Mouse (Mus musculus) hindbrain, embryonic 12.5 days (tissue): Measurements from ENCODE around the gene Akt2. TPM values are rescaled to one million over a fixed set of nuclear protein-coding genes. Genes with fewer than 3 reads are reported as not detected.

Experiments
- ATAC-seq: fragments of 200-750 bp; cut with Nextera tagmentation; 2 replicates; pipeline ENCODE4 v1.8.0; 2017; ENCODE audit warnings: moderate TSS enrichment; ENCODE audit not compliant: low FRiP score
- H3K27ac ChIP-seq: fragments of 300-500 bp; sonication (generic); 2 replicates; pipeline ENCODE4 v1.5.1; 2016; ENCODE audit warnings: mild to moderate bottlenecking
- H3K27me3 ChIP-seq: fragments of 300-500 bp; sonication (generic); 2 replicates; pipeline ENCODE4 v1.6.1; 2016; ENCODE audit warnings: mild to moderate bottlenecking
- H3K36me3 ChIP-seq: fragments of 300-500 bp; sonication (generic); 2 replicates; pipeline ENCODE4 v1.6.1; 2016; ENCODE audit warnings: mild to moderate bottlenecking
- H3K4me1 ChIP-seq: fragments of 300-500 bp; sonication (generic); 2 replicates; pipeline ENCODE4 v1.6.1; 2016
- H3K4me2 ChIP-seq: fragments of 300-500 bp; sonication (generic); replicated peaks from 2 replicates; pipeline ENCODE4 v1.6.1; 2016; ENCODE audit warnings: mild to moderate bottlenecking
- H3K4me3 ChIP-seq: fragments of 300-500 bp; sonication (generic); 2 replicates; pipeline ENCODE4 v1.5.1; 2016; ENCODE audit warnings: mild to moderate bottlenecking
- H3K9ac ChIP-seq: fragments of 300-500 bp; sonication (generic); 2 replicates; pipeline ENCODE4 v1.6.1; 2016; ENCODE audit warnings: mild to moderate bottlenecking, moderate library complexity
- H3K9me3 ChIP-seq: fragments of 300-500 bp; sonication (generic); replicated peaks from 2 replicates; pipeline ENCODE4 v1.6.1; 2016; ENCODE audit warnings: mild to moderate bottlenecking
- WGBS: fragments of 180-500 bp; shearing (Covaris S2); methylation state at CpG from one replicate; pipeline ENCODE4 v1.1.7; 2016; 5-methylcytosine and 5-hydroxymethylcytosine counted together
- polyA plus RNA-seq: library from polyadenylated mRNA; unstranded; fragments of >200 nt; fragmentation: Nextera tagmentation; extraction: Ambion mirVana; gene quantifications from 2 replicates; pipeline ENCODE4 v1.2.1, GENCODE M21; 2016

Gene Akt2
- polyA plus RNA-seq, 1 experiment from 2014 or later, result 90.5 TPM

DNA sequence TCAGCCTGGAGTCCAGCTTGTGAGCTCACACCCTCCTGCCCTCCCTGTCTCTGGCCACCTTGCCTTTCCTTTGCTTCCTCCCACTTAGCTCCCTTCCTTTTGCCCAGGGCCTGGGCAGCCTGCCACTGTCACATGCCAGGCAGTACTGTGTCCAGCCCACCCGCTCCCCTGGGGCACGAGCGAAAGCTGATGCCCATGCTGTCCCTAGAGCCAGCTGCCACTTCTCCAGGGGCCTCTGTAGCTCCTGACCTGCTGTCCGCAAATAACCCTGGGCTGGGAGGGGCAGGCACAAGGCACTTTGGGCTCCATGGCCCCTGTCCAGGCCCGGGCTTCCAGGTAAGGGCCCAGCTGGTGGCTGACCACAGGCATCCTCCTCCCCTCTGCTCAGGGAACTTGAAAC, 16.2 kb downstream of the Akt2 start:
- WGBS, result 37% methylated on average over 5 of the region's 5 CpGs
- Histone ChIP-seq H3K9ac (peak overlapping the region; percentile 28), H3K27ac (peak overlapping the region; percentile 64), H3K4me1 (peaks cover 44% of the 10 kb centered on the region), H3K27me3 (no peaks in the 10 kb centered on the region), H3K4me2 (no peak overlapping the region), H3K4me3 (no peak overlapping the region), H3K36me3 (peaks cover 22% of the 10 kb centered on the region), H3K9me3 (no peaks in the 10 kb centered on the region)
- ATAC-seq, result peak; percentile 44; the same call in 1 of the 2 replicates

DNA sequence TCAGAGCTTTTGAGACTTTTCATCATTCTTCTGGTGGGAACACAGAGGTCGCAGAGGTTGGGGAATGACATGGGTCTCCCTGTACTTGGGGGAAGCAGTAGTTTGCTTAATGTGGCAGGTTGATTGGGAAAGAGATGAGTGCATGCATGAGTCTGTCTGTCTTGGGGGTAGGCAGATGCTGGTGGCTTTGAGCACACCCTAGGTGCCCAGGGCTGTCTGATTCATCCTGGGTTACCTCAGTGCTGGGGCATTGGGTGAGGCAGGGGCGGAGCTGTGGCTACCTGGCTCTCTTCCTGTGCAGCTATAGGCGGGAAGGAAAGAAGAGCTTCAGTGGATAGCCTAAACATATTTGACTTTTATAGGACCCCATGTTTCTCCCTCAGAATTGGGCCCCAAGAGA, 16.8 kb downstream of the Akt2 start:
- 88% methylated on average over 3 of the region's 3 CpGs for WGBS
- Histone ChIP-seq H3K4me1 (peaks cover 48% of the 10 kb centered on the region), H3K27ac (no peak overlapping the region)

DNA sequence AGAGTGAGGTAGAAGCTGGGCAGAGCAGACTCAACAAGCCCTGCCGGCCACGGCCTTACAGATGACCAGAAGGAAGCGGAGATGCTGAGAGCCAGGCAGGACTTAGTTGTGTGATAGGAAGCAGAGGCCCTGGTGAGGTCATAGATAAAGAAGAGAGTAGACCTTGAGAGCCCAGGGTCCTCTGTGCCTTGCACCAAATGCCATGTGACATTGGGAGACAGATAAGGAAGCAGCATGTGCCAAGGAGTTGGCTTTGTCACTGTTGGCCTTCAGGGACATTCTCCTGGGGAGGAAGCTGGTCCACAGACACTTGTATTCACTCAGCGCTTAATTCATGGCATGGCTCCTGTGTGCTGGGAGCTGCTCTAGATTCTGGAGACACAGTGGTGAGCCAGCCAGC, 17.9 kb downstream of the Akt2 start:
- no peaks in the 10 kb centered on the region for H3K27me3 ChIP-seq
- no peak overlapping the region for H3K4me2 ChIP-seq
- H3K9ac ChIP-seq, result no peak overlapping the region
- H3K4me3 ChIP-seq, result no peak overlapping the region
- peaks cover 54% of the 10 kb centered on the region for H3K4me1 ChIP-seq
- no peak for ATAC-seq
- WGBS, result 92% methylated on average over 4 of the region's 4 CpGs
- H3K27ac ChIP-seq, result no peak overlapping the region
- H3K36me3 ChIP-seq, result peaks cover 22% of the 10 kb centered on the region
- no peaks in the 10 kb centered on the region for H3K9me3 ChIP-seq

More for the DNA sequence above, 16.8 kb downstream of the Akt2 start:
- Histone ChIP-seq H3K4me2 (no peak overlapping the region), H3K9me3 (no peaks in the 10 kb centered on the region), H3K27me3 (no peaks in the 10 kb centered on the region), H3K9ac (no peak overlapping the region), H3K4me3 (no peak overlapping the region), H3K36me3 (peaks cover 22% of the 10 kb centered on the region)
- ATAC-seq, result no peak

DNA sequence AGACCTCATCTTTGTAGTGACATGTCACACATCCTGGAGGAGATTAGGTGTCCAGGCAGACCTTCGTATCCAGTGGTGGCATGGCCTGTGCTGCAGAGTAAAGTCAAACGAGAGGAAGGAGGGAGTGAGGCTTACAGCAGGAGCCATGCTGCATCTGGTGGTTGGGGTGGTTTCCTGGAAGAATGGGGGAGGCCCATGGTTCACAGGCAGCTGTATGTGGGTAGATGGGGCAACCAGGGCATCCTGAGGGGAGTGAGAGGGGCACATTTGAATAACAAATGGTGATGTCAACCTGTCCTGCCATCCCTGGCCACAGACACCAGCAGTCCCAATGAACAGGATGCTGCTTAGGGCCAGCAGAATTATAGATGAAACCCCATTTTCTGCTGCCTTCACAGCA, 18.3 kb downstream of the Akt2 start:
- H3K9me3 ChIP-seq, result no peaks in the 10 kb centered on the region
- peaks cover 54% of the 10 kb centered on the region for H3K4me1 ChIP-seq
- no peak overlapping the region for H3K4me2 ChIP-seq
- H3K36me3 ChIP-seq, result peaks cover 22% of the 10 kb centered on the region
- no peak overlapping the region for H3K27ac ChIP-seq
- no peak for ATAC-seq
- no peak overlapping the region for H3K9ac ChIP-seq
- no peak overlapping the region for H3K4me3 ChIP-seq
- H3K27me3 ChIP-seq, result no peaks in the 10 kb centered on the region
- 80% methylated on average over 2 of the region's 2 CpGs for WGBS

DNA sequence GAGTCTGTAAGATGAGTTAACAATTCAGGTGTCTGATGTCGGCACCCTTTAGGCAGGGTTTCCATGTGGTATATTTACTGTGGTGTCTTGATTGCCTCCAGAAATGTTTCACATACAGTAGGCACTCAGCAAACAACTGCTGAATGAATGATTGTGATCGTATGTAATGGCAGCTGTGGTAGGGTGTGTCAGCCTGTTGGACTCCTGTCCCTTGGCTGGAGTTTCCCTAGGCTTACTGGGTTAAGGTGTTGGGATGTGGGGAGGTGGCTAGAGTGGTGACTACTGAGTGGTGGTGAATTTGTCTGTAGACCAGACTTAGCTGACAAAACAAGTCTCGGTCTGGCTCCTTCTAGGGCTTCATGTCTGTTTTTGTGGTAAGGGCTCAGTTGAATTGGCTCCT, 19.0 kb downstream of the Akt2 start:
- H3K9me3 ChIP-seq, result no peaks in the 10 kb centered on the region
- WGBS, result 94% methylated on average over 3 of the region's 3 CpGs
- ATAC-seq, result no peak
- no peak overlapping the region for H3K9ac ChIP-seq
- no peak overlapping the region for H3K27ac ChIP-seq
- H3K27me3 ChIP-seq, result no peaks in the 10 kb centered on the region
- H3K4me1 ChIP-seq, result peaks cover 53% of the 10 kb centered on the region
- H3K4me2 ChIP-seq, result no peak overlapping the region
- H3K4me3 ChIP-seq, result no peak overlapping the region
- H3K36me3 ChIP-seq, result peaks cover 22% of the 10 kb centered on the region

DNA sequence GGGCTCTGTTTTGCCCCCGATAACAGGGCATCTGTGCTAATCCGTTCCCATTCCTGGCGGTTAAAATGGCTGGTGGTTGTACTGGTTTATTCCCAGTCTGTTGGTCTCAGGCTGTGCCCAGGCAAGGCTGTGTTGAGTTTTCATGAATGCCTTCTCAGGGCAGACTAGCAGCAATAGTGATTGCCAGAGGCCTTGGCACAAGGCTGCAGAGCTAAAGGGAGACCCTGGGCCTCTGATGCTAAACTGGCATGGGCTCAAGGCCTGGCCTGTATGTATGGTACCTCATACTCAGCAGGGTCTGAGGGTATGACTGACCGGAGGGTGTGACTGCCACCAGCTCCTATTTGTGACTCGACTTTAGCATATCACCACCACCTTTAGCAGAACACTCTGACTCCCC, 19.5 kb downstream of the Akt2 start:
- Histone ChIP-seq H3K27ac (no peak overlapping the region), H3K36me3 (peaks cover 23% of the 10 kb centered on the region), H3K9ac (no peak overlapping the region), H3K9me3 (no peaks in the 10 kb centered on the region), H3K4me1 (peaks cover 48% of the 10 kb centered on the region), H3K4me3 (no peak overlapping the region), H3K27me3 (no peaks in the 10 kb centered on the region), H3K4me2 (no peak overlapping the region)
- no peak for ATAC-seq
- 93% methylated on average over 5 of the region's 5 CpGs for WGBS

DNA sequence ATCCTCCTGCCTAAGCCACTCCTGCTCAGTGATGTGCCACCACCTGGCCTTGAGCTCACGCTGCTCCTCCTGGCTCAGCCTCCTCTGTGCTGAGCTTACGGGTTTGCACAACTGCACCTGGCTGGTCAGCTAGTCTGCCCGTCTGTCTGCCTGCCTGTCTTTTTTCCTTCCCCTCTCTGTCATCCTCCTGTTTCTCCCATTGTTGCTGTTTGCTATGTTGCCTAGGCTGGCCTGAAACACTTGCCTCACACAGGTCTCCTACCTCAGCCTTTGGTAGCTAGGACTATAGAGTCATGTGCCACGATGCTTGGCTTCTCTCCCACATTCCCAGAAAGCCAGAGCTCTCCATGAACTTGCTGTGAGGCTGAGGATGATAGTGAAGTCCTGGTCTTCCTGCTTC, 21.6 kb downstream of the Akt2 start:
- 80% methylated on average over 4 of the region's 4 CpGs for WGBS
- peaks cover 27% of the 10 kb centered on the region for H3K4me1 ChIP-seq
- H3K36me3 ChIP-seq, result peaks cover 44% of the 10 kb centered on the region
- no peak for ATAC-seq
- H3K4me3 ChIP-seq, result no peak overlapping the region
- H3K4me2 ChIP-seq, result no peak overlapping the region
- H3K9ac ChIP-seq, result no peak overlapping the region
- H3K27me3 ChIP-seq, result no peaks in the 10 kb centered on the region
- H3K9me3 ChIP-seq, result no peaks in the 10 kb centered on the region
- peak overlapping the region; percentile 57 for H3K27ac ChIP-seq

DNA sequence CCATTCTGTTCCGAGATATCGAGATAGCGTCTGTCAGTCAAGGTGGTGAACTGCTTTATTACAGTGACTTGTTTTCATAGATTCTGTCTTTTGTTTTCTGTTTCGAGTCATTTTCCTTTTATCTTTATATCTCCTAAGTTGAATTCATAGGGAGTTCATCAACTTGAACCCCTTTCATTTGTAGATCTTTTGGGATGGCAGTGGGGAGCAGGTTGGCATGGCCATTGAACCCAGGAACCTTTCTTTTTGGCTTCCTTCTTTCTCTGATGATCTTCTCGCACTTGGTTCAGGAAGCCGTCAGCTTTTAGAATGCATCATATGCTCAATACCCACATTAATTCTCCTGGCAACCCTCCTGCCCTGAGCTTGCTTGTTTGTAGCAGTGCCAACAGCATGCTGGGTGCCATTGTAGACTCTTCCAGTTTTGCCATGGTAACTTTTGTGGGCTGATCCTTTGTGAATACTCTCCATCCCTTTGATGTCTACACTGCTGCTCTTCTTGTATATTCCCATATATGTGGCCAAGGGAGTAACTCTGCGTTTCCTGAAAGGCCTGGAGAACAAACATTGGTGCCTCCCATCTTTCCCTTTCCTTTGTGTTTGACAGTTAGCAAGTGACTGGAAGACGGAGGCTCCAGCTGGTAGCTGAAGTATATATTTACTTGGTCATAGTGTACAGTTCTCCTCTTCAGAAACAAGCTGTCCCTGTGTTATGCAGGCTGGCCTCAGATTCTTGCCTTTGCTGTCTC, 22.6 kb downstream of the Akt2 start:
- Histone ChIP-seq H3K9me3 (no peaks in the 10 kb centered on the region), H3K4me1 (peaks cover 19% of the 10 kb centered on the region), H3K27ac (peak overlapping the region; percentile 64), H3K9ac (no peak overlapping the region), H3K27me3 (no peaks in the 10 kb centered on the region), H3K4me2 (no peak overlapping the region), H3K36me3 (peaks cover 48% of the 10 kb centered on the region), H3K4me3 (no peak overlapping the region)
- peak; percentile 73 for ATAC-seq
- 42% methylated on average over 8 of the region's 8 CpGs for WGBS

DNA sequence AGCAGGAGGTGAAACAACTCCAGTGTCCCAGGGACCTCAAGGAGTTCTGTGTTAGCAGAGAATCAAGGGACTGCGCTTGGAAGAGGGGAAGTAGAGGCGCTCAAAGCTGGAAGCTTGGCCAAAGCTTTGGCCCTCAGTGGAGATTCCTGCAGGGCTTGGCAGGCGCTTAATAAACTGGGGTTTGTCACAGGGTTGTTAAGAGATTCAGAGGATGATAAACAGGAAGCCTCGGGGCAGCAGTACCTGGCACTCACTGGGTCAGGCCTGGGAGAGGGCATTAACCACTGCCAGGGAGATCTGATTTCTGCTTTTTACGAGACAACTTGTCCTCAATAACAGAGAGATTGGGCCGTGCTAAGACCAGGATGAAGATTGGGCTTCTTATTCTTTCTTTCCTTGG, 29.7 kb downstream of the Akt2 start:
- H3K27ac ChIP-seq, result no peak overlapping the region
- 89% methylated on average over 6 of the region's 6 CpGs for WGBS
- no peaks in the 10 kb centered on the region for H3K9me3 ChIP-seq
- H3K36me3 ChIP-seq, result peaks cover 81% of the 10 kb centered on the region
- H3K4me2 ChIP-seq, result no peak overlapping the region
- H3K27me3 ChIP-seq, result no peaks in the 10 kb centered on the region
- H3K4me1 ChIP-seq, result no peaks in the 10 kb centered on the region
- ATAC-seq, result no peak
- no peak overlapping the region for H3K9ac ChIP-seq
- H3K4me3 ChIP-seq, result no peak overlapping the region

DNA sequence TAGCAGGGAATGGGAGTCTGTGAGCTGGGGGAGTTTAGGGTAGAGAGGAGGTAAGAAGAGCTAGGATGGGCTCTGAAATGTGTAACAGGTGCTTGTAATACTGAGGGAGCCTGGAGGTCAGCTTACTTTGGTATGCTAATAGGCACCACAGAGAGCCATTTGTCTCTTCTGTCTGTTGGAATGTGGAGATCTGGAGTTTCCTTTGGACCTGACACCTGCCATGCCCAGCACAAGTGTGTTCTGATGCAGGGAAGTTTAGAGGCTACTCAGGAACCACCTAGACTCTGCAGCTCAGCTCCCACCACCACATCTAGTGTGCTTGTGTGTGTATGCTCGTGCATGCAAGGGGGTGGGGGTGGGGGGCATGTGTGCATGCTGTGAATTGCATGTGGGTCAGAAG, 30.9 kb downstream of the Akt2 start:
- no peaks in the 10 kb centered on the region for H3K4me1 ChIP-seq
- 74% methylated on average over 1 of the region's 1 CpGs for WGBS
- H3K36me3 ChIP-seq, result peaks cover 69% of the 10 kb centered on the region
- no peak overlapping the region for H3K4me2 ChIP-seq
- ATAC-seq, result no peak
- no peaks in the 10 kb centered on the region for H3K9me3 ChIP-seq
- H3K4me3 ChIP-seq, result no peak overlapping the region
- no peak overlapping the region for H3K9ac ChIP-seq
- no peak overlapping the region for H3K27ac ChIP-seq
- H3K27me3 ChIP-seq, result no peaks in the 10 kb centered on the region

DNA sequence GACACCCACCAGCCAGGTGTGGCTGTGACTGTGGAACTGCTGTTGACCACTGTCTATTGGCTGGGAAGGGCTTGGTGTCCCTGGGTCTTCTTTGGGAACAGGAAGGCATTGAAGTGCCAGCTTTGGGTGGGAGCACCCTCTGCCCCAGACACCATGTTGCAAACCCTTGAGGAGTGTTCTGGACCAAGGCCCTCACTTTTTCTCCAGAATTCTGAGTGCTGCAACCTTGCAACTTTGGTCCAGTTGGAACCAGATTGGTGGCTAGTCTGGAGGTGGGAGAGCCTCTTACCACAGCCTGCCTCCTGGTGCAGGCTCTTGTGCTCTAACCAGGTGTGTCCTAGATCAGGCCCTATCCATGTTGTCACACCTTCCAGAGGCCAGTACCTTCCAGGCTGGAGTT, 33.6 kb downstream of the Akt2 start:
- no peak for ATAC-seq
- H3K4me3 ChIP-seq, result no peak overlapping the region
- no peak overlapping the region for H3K4me2 ChIP-seq
- no peak overlapping the region for H3K9ac ChIP-seq
- no peaks in the 10 kb centered on the region for H3K27me3 ChIP-seq
- no peaks in the 10 kb centered on the region for H3K4me1 ChIP-seq
- H3K27ac ChIP-seq, result no peak overlapping the region
- H3K36me3 ChIP-seq, result peaks cover 68% of the 10 kb centered on the region
- H3K9me3 ChIP-seq, result no peaks in the 10 kb centered on the region

DNA sequence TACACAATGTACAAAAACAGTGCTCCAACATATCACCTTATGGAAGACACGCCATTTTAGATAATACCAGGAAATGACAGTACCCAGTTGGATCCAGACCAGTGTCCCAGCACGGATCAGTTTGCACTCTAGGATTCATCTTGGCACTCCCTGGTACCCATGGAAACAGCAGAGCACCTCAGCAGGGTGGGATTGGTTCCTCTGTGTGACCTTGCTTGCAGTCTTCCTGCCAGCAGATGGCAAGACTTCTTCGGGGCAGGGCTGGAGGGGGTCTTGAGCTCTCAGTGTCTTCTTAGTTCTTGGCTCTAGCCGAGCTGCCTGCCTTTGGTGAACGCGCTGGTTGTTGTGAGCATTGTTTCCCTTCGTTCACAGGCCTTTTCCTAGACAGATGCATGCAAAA, 36.4 kb downstream of the Akt2 start:
- Histone ChIP-seq H3K9ac (no peak overlapping the region), H3K9me3 (no peaks in the 10 kb centered on the region), H3K4me2 (no peak overlapping the region), H3K4me1 (no peaks in the 10 kb centered on the region), H3K27me3 (no peaks in the 10 kb centered on the region), H3K36me3 (peaks cover 68% of the 10 kb centered on the region), H3K27ac (no peak overlapping the region), H3K4me3 (no peak overlapping the region)
- 86% methylated on average over 7 of the region's 7 CpGs for WGBS
- no peak for ATAC-seq

DNA sequence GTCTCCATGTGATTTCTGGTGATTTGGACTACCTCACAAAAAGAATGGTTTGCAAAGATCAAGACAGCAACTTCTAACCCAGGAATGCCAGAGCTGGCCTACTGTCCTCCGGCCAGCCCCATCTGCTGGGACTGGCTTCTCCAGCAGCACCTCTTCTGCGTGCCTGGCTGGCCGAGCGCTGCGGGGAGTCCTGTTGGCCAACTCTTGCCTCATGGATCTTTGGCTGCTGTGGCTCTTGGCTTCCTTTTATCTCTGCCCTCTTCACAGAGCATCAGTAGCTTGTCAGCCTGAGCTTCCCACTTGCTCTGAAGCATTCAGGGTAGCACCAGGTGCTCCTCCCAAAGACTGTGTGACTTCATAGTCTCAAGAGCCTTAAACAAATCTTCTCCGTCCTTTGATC, 36.8 kb downstream of the Akt2 start:
- H3K4me2 ChIP-seq, result no peak overlapping the region
- peaks cover 71% of the 10 kb centered on the region for H3K36me3 ChIP-seq
- ATAC-seq, result no peak
- no peak overlapping the region for H3K27ac ChIP-seq
- H3K27me3 ChIP-seq, result no peaks in the 10 kb centered on the region
- no peaks in the 10 kb centered on the region for H3K9me3 ChIP-seq
- H3K4me3 ChIP-seq, result no peak overlapping the region
- no peak overlapping the region for H3K9ac ChIP-seq
- no peaks in the 10 kb centered on the region for H3K4me1 ChIP-seq
- over 99% methylated on average over 6 of the region's 6 CpGs for WGBS
